Mouse (Mus musculus) liver, embryonic 14.5 days (tissue): ENCODE data around the gene Gm9817. TPM values are rescaled to one million over a fixed set of nuclear protein-coding genes. Genes with fewer than 3 reads are reported as not detected.

Source experiments
- ATAC-seq: fragments of 200-750 bp; cut with Nextera tagmentation; 2 replicates; pipeline ENCODE4 v1.8.0; 2017; ENCODE audit warnings: moderate number of reproducible peaks, mild to moderate bottlenecking, moderate library complexity; ENCODE audit not compliant: insufficient read depth
- DNase-seq, 3 experiments: peaks; one replicate each; pipeline ENCODE4 v3.0.0-alpha.2; 2012 to 2013; ENCODE audit warnings: low read depth in 3 of 3, low spot score in 3 of 3
- H3K27ac ChIP-seq: fragments of 300-500 bp; sonication (generic); 2 replicates; pipeline ENCODE4 v1.5.1; 2014; ENCODE audit warnings: moderate library complexity, mild to moderate bottlenecking, control low read depth, inconsistent platforms
- H3K27me3 ChIP-seq: fragments of 300-500 bp; sonication (generic); 2 replicates; pipeline ENCODE4 v1.6.1; 2014; ENCODE audit warnings: mild to moderate bottlenecking, low read length, moderate library complexity; ENCODE audit not compliant: control insufficient read depth, insufficient read depth
- H3K36me3 ChIP-seq: fragments of 300-500 bp; sonication (generic); replicated peaks from 2 replicates; pipeline ENCODE4 v1.6.1; 2014; ENCODE audit warnings: low read depth; ENCODE audit not compliant: control insufficient read depth, insufficient read depth
- H3K4me1 ChIP-seq, 2 experiments: fragments of 200-500 bp in 1 of 2; fragments of 300-500 bp in 1 of 2; sonication (generic) in 1 of 2; replicated peaks; 2 replicates each; pipeline ENCODE4 v1.6.1; 2012 to 2014; ENCODE audit warnings: antibody characterized with exemption in 1 of 2, inconsistent platforms in 1 of 2, low read length in 1 of 2; ENCODE audit not compliant: control insufficient read depth in 2 of 2, insufficient read depth in 2 of 2
- H3K4me2 ChIP-seq: fragments of 300-500 bp; sonication (generic); 2 replicates; pipeline ENCODE4 v1.6.1; 2014; ENCODE audit warnings: low read depth, mild to moderate bottlenecking, control low read depth, moderate library complexity
- H3K4me3 ChIP-seq, 2 experiments: fragments of 200-500 bp in 1 of 2; fragments of 300-500 bp in 1 of 2; sonication (generic) in 1 of 2; 2 replicates each; pipeline ENCODE4 v1.5.1; 2012 to 2014; ENCODE audit warnings: low read depth in 2 of 2, low read length in 2 of 2, mild to moderate bottlenecking in 2 of 2, control low read depth in 1 of 2, inconsistent platforms in 1 of 2, moderate library complexity in 1 of 2; ENCODE audit not compliant: insufficient read depth in 1 of 2
- H3K9ac ChIP-seq: fragments of 300-500 bp; sonication (generic); replicated peaks from 2 replicates; pipeline ENCODE4 v1.6.1; 2014; ENCODE audit warnings: mild to moderate bottlenecking, control low read depth, moderate library complexity
- H3K9me3 ChIP-seq: fragments of 300-500 bp; sonication (generic); 2 replicates; pipeline ENCODE4 v1.6.1; 2016; ENCODE audit warnings: low read length, mixed read lengths; ENCODE audit not compliant: control insufficient read depth
- CTCF ChIP-seq: IDR thresholded peaks from 2 replicates; pipeline ENCODE4 v1.5.1; 2016; ENCODE audit warnings: antibody characterized with exemption, low read depth, control low read depth
- EP300 ChIP-seq: IDR thresholded peaks from 2 replicates; pipeline ENCODE4 v1.6.1; 2016; ENCODE audit warnings: antibody characterized with exemption, low read depth
- WGBS: fragments of 180-500 bp; shearing (Covaris S2); extraction: QIAGEN DNeasy Blood & Tissue Kit; methylation state at CpG from one replicate; pipeline ENCODE4 v1.1.7; 2014; ENCODE audit not compliant: insufficient replicate concordance; 5-methylcytosine and 5-hydroxymethylcytosine counted together
- polyA plus RNA-seq, 2 experiments: library from polyadenylated mRNA; depleted of rRNA in 1 of 2; stranded (reverse) in 1 of 2; unstranded in 1 of 2; fragments of >200 nt; fragmentation: Nextera tagmentation in 1 of 2; extraction: Ambion mirVana in 1 of 2; gene quantifications; 2 replicates each; pipeline versions ENCODE4 v1.2.1 to v1.2.3; 2012 to 2014

Gene Gm9817
- polyA plus RNA-seq, 2 experiments, result not detected

- H3K9ac ChIP-seq, result no peak overlapping the region
- TF ChIP-seq CTCF, result no peak
- 47% methylated on average over 5 of the region's 5 CpGs for WGBS
- no peaks in the 10 kb centered on the region for H3K9me3 ChIP-seq
- H3K4me2 ChIP-seq, result no peak overlapping the region
- H3K4me3 ChIP-seq, result no peak overlapping the region
- H3K27ac ChIP-seq, result no peak overlapping the region
- no peaks in the 10 kb centered on the region for H3K36me3 ChIP-seq
- no peaks in the 10 kb centered on the region for H3K4me1 ChIP-seq
- ATAC-seq (no peak), DNase-seq (no peak)
- no peaks in the 10 kb centered on the region for H3K27me3 ChIP-seq
Observed at GRCm38 (mm10) chr13:45063146-45063545, 15.3 kb upstream of the Gm9817 start.

GRCm38 (mm10) chr13:45064951-45065350 lies 13.5 kb upstream of the Gm9817 start:
- Histone ChIP-seq H3K4me3 (no peak overlapping the region), H3K27ac (no peak overlapping the region), H3K36me3 (no peaks in the 10 kb centered on the region), H3K9me3 (no peaks in the 10 kb centered on the region), H3K4me2 (no peak overlapping the region), H3K27me3 (no peaks in the 10 kb centered on the region), H3K9ac (no peak overlapping the region), H3K4me1 (no peaks in the 10 kb centered on the region)
- DNase-seq (no peak), ATAC-seq (no peak)
- no peak for TF ChIP-seq CTCF
- no peak for TF ChIP-seq EP300
- 59% methylated on average over 4 of the region's 4 CpGs for WGBS

- ATAC-seq, result no peak
- no peaks in the 10 kb centered on the region for H3K27me3 ChIP-seq
- DNase-seq, result no peak
- no peak overlapping the region for H3K4me2 ChIP-seq
- no peaks in the 10 kb centered on the region for H3K9me3 ChIP-seq
- H3K27ac ChIP-seq, result no peak overlapping the region
- no peak overlapping the region for H3K9ac ChIP-seq
- TF ChIP-seq CTCF (no peak), EP300 (no peak)
- WGBS, result 64% methylated on average over 6 of the region's 6 CpGs
- H3K4me3 ChIP-seq, result no peak overlapping the region
- H3K4me1 ChIP-seq, result no peaks in the 10 kb centered on the region
- H3K36me3 ChIP-seq, result no peaks in the 10 kb centered on the region
Observed at GRCm38 (mm10) chr13:45070366-45070765, 8.1 kb upstream of the Gm9817 start.

- H3K4me1 ChIP-seq, result no peaks in the 10 kb centered on the region
- H3K36me3 ChIP-seq, result no peaks in the 10 kb centered on the region
- H3K27ac ChIP-seq, result no peak overlapping the region
- H3K9ac ChIP-seq, result no peak overlapping the region
- H3K4me3 ChIP-seq, result no peak overlapping the region
- H3K4me2 ChIP-seq, result no peak overlapping the region
- no peaks in the 10 kb centered on the region for H3K9me3 ChIP-seq
- TF ChIP-seq EP300, result no peak
- TF ChIP-seq CTCF, result no peak
- peaks cover 11% of the 10 kb centered on the region for H3K27me3 ChIP-seq
- ATAC-seq, result no peak
- no peak for DNase-seq
Observed at GRCm38 (mm10) chr13:45075012-45075411, 3.5 kb upstream of the Gm9817 start.

DNA sequence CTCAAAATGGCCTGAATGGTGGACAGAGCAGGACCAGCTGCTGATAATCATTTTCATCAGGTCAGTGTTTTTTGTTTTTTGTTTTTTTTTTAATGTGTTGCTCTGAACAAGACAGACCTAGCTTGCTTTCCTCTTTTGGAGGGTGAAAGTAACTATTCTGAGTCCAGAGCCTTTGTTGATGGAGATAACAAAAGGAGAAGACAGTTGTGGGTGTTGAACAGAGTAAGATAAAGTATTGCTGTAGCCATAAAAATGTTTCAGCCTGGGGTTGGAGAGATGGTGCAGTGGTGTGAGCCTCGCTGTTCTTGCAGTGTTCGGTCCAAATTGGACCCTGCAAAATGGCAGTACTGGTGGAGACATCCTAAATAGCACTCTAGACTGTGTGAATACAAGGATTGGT lies 2.8 kb upstream of the Gm9817 start:
- H3K36me3 ChIP-seq, result no peaks in the 10 kb centered on the region
- H3K27ac ChIP-seq, result no peak overlapping the region
- no peak overlapping the region for H3K4me2 ChIP-seq
- no peaks in the 10 kb centered on the region for H3K4me1 ChIP-seq
- no peaks in the 10 kb centered on the region for H3K9me3 ChIP-seq
- ATAC-seq (no peak), DNase-seq (no peak)
- H3K4me3 ChIP-seq, result no peak overlapping the region
- TF ChIP-seq EP300, result no peak
- TF ChIP-seq CTCF, result no peak
- 55% methylated on average over 2 of the region's 2 CpGs for WGBS
- peaks cover 11% of the 10 kb centered on the region for H3K27me3 ChIP-seq
- no peak overlapping the region for H3K9ac ChIP-seq

DNA sequence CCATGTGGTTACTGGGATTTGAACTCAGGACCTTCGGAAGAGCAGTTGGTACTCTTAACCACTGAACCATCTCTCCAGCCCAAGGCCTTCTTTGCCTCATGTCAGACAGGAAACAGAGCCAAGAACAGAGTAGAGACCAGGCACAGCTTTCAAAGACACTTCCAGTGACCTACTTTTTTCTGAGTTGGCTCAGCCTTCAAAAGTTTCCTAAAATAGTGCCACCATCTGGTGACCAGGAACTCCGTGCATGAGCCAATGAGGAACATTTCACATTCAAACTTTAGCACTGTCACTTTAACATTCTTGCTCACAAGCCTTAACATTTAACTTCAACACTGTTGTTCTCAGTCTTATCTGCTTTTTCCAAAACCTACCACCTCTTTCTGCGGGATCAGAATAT lies 2.3 kb downstream of the Gm9817 start:
- H3K27me3 ChIP-seq, result peaks cover 11% of the 10 kb centered on the region
- no peak for DNase-seq
- H3K4me3 ChIP-seq, result no peak overlapping the region
- H3K4me2 ChIP-seq, result no peak overlapping the region
- 75% methylated on average over 3 of the region's 3 CpGs for WGBS
- H3K4me1 ChIP-seq, result no peaks in the 10 kb centered on the region
- ATAC-seq, result no peak
- H3K9me3 ChIP-seq, result no peaks in the 10 kb centered on the region; the same call in 1 of the 2 replicates
- TF ChIP-seq EP300 (no peak), CTCF (no peak)
- H3K9ac ChIP-seq, result no peak overlapping the region
- no peaks in the 10 kb centered on the region for H3K36me3 ChIP-seq
- H3K27ac ChIP-seq, result no peak overlapping the region
